Mouse (Mus musculus): ENCODE data around the gene Mctp1.

Mctp1 gene

GRCm38 (mm10) chr13:76609425-76609824 is 225.1 kb downstream of the Mctp1 start:
- no peak for DNase-seq (ENCODE audit: low spot score)

- DNase-seq (ENCODE audit: low spot score), result no peak
These were observed 227.2 kb downstream of the Mctp1 start for GRCm38 (mm10) chr13:76611499-76611898.

GRCm38 (mm10) chr13:76620111-76620510 is 235.8 kb downstream of the Mctp1 start:
- no peak for DNase-seq (ENCODE audit: low spot score)

GRCm38 (mm10) chr13:76620525-76620924 is 236.2 kb downstream of the Mctp1 start:
- DNase-seq (ENCODE audit: low spot score), result no peak

GRCm38 (mm10) chr13:76633707-76634106 is 249.4 kb downstream of the Mctp1 start:
- DNase-seq (ENCODE audit: low spot score), result no peak

GRCm38 (mm10) chr13:76638282-76638681 is 253.9 kb downstream of the Mctp1 start:
- no peak for DNase-seq (ENCODE audit: low spot score)

GRCm38 (mm10) chr13:76659523-76659922 is 275.2 kb downstream of the Mctp1 start:
- no peak for DNase-seq (ENCODE audit: low spot score)

- no peak for DNase-seq (ENCODE audit: low spot score)
These were observed 297.0 kb downstream of the Mctp1 start for GRCm38 (mm10) chr13:76681286-76681685.

GRCm38 (mm10) chr13:76689349-76689748 is 305.0 kb downstream of the Mctp1 start:
- no peak for DNase-seq (ENCODE audit: low spot score)

- no peak for DNase-seq (ENCODE audit: low spot score)
These were observed 305.8 kb downstream of the Mctp1 start for GRCm38 (mm10) chr13:76690143-76690542.

GRCm38 (mm10) chr13:76690697-76691096 is 306.4 kb downstream of the Mctp1 start:
- no peak for DNase-seq (ENCODE audit: low spot score)

- no peak for DNase-seq (ENCODE audit: low spot score)
These were observed 349.7 kb downstream of the Mctp1 start for GRCm38 (mm10) chr13:76734013-76734412.

GRCm38 (mm10) chr13:76750663-76751429 is 366.5 kb downstream of the Mctp1 start:
- no peak for DNase-seq (ENCODE audit: low spot score)

- DNase-seq (ENCODE audit: low spot score), result no peak
These were observed 375.6 kb downstream of the Mctp1 start for GRCm38 (mm10) chr13:76759832-76760490.

- no peak for DNase-seq (ENCODE audit: low spot score)
These were observed 415.3 kb downstream of the Mctp1 start for GRCm38 (mm10) chr13:76799662-76800061.

GRCm38 (mm10) chr13:76801126-76801632 is 416.8 kb downstream of the Mctp1 start:
- no peak for DNase-seq (ENCODE audit: low spot score)

GRCm38 (mm10) chr13:76802051-76802728 is 417.9 kb downstream of the Mctp1 start:
- DNase-seq (ENCODE audit: low spot score), result no peak

GRCm38 (mm10) chr13:76802926-76803325 is 418.6 kb downstream of the Mctp1 start:
- DNase-seq (ENCODE audit: low spot score), result no peak

GRCm38 (mm10) chr13:76803799-76804198 is 419.5 kb downstream of the Mctp1 start:
- no peak for DNase-seq (ENCODE audit: low spot score)

- DNase-seq (ENCODE audit: low spot score), result no peak
These were observed 424.6 kb downstream of the Mctp1 start for GRCm38 (mm10) chr13:76808871-76809390.

GRCm38 (mm10) chr13:76809802-76810201 is 425.5 kb downstream of the Mctp1 start:
- DNase-seq (ENCODE audit: low spot score), result no peak

- no peak for DNase-seq (ENCODE audit: low spot score)
These were observed 426.2 kb downstream of the Mctp1 start for GRCm38 (mm10) chr13:76810496-76810939.
